Mouse (Mus musculus): Measurements from ENCODE around the gene Trim40. TPM values are rescaled to one million over a fixed set of nuclear protein-coding genes. Genes with fewer than 3 reads are reported as not detected.

The Trim40 gene
- total RNA-seq, 2 experiments from 2014 or later = not detected

- no peak for DNase-seq (ENCODE audit: low spot score in 2 of 2)
These were observed 46.2 kb downstream of the Trim40 start for GRCm38 (mm10) chr17:36843696-36844095.

- no peak for DNase-seq (ENCODE audit: low spot score in 2 of 2)
These were observed 48.9 kb downstream of the Trim40 start for GRCm38 (mm10) chr17:36840961-36841445.

GRCm38 (mm10) chr17:36839931-36840330 lies 50.0 kb downstream of the Trim40 start:
- DNase-seq (ENCODE audit: low spot score in 2 of 2) = no peak

GRCm38 (mm10) chr17:36839001-36839400 lies 50.9 kb downstream of the Trim40 start:
- DNase-seq (ENCODE audit: low spot score in 2 of 2) = no peak

GRCm38 (mm10) chr17:36836874-36837647 lies 52.9 kb downstream of the Trim40 start, which contains the start of gene Trim26:
Gene Trim26, plus strand, starts transcription at chr17:36837134.
- DNase-seq (ENCODE audit: low spot score in 2 of 2) = peak; percentile 98 to 99

GRCm38 (mm10) chr17:36836427-36836812 lies 53.5 kb downstream of the Trim40 start:
- no peak for DNase-seq (ENCODE audit: low spot score in 2 of 2)

- peak; percentile 51 to 57 for DNase-seq (ENCODE audit: low spot score in 2 of 2)
These were observed 54.1 kb downstream of the Trim40 start for GRCm38 (mm10) chr17:36835591-36836426.

- DNase-seq (ENCODE audit: low spot score in 2 of 2) = no peak
These were observed 57.2 kb downstream of the Trim40 start for GRCm38 (mm10) chr17:36832694-36833093.

Other genes with a start within 250 kb of the Trim40 start
- not detected for gene H2-M9, start 247.5 kb downstream of the Trim40 start, total RNA-seq (2021)
- gene H2-M1, start 217.9 kb downstream of the Trim40 start, total RNA-seq (2021) = not detected
- not detected for gene H2-M10.5, start 117.2 kb downstream of the Trim40 start, total RNA-seq (2021)
- gene H2-M10.6, start 78.0 kb downstream of the Trim40 start, total RNA-seq (2021) = not detected
- 10 to 100 TPM; 22.7 to 28.8 TPM for gene Trim26, start 53.0 kb downstream of the Trim40 start, total RNA-seq (2021)
- gene Trim15, start 22.9 kb downstream of the Trim40 start, total RNA-seq (2021) = not detected
- gene Trim10, start 20.5 kb downstream of the Trim40 start, total RNA-seq (2021) = under 1 TPM in 1 of 2 experiments, not detected in 1; 0.16 TPM
- not detected for gene Trim31, start 8.0 kb upstream of the Trim40 start, total RNA-seq (2021)
- 1 to 10 TPM; 4.9 to 5.4 TPM for gene Rnf39, start 52.8 kb upstream of the Trim40 start, total RNA-seq (2021)
- gene Ppp1r11, start 61.6 kb upstream of the Trim40 start, total RNA-seq (2021) = 100 to 1,000 TPM in 1 of 2 experiments, 10 to 100 TPM in 1; 88.2 to 100 TPM
- gene Znrd1, start 68.4 kb upstream of the Trim40 start, total RNA-seq (2021) = 10 to 100 TPM; 30.2 to 30.3 TPM
- gene Znrd1as, start 68.5 kb upstream of the Trim40 start, total RNA-seq (2021) = 1 to 10 TPM; 4.8 to 5.3 TPM
- under 1 TPM; 0.53 to 0.83 TPM for gene 2410137M14Rik, start 91.1 kb upstream of the Trim40 start, total RNA-seq (2021)
- gene H2-M5, start 99.4 kb upstream of the Trim40 start, total RNA-seq (2021) = 1 to 10 TPM; 3.2 to 3.7 TPM
- gene Zfp57, start 111.0 kb upstream of the Trim40 start, total RNA-seq (2021) = 10 to 100 TPM; 73.3 to 83.7 TPM
- 1 to 10 TPM; 3.2 to 4.3 TPM for gene Mog, start 133.3 kb upstream of the Trim40 start, total RNA-seq (2021)
- gene Gabbr1, start 155.8 kb upstream of the Trim40 start, total RNA-seq (2021) = 100 to 1,000 TPM; 594 to 649 TPM
- gene Olfr90, start 198.4 kb upstream of the Trim40 start, total RNA-seq (2021) = not detected
- not detected for gene Olfr91, start 208.2 kb upstream of the Trim40 start, total RNA-seq (2021)
- not detected for gene Olfr92, start 230.0 kb upstream of the Trim40 start, total RNA-seq (2021)

Data from layer of hippocampus, postnatal 10 days (tissue).